Mouse (Mus musculus) kidney, postnatal 0 days (tissue): ENCODE results near the gene 1110059E24Rik. TPM values are rescaled to one million over a fixed set of nuclear protein-coding genes. Genes with fewer than 3 reads are reported as not detected.

Experiments
- ATAC-seq: fragments of 200-750 bp; cut with Nextera tagmentation; replicated peaks from 2 replicates; pipeline ENCODE4 v1.8.0; 2017; ENCODE audit warnings: low read depth, moderate number of reproducible peaks, moderate TSS enrichment, moderate library complexity; ENCODE audit not compliant: low FRiP score
- DNase-seq: peaks from one replicate; pipeline ENCODE4 v3.0.0-alpha.2; 2016; ENCODE audit warnings: low spot score
- H3K27ac ChIP-seq: fragments of 300-500 bp; sonication (generic); 2 replicates; pipeline ENCODE4 v1.5.1; 2014; ENCODE audit warnings: mild to moderate bottlenecking
- H3K27me3 ChIP-seq: fragments of 300-500 bp; sonication (generic); 2 replicates; pipeline ENCODE4 v1.6.1; 2014; ENCODE audit warnings: low read length, mixed read lengths; ENCODE audit not compliant: insufficient read depth
- H3K36me3 ChIP-seq: fragments of 300-500 bp; sonication (generic); 2 replicates; pipeline ENCODE4 v1.6.1; 2014; ENCODE audit warnings: low read length, mixed read lengths; ENCODE audit not compliant: insufficient read depth
- H3K4me1 ChIP-seq: fragments of 300-500 bp; sonication (generic); replicated peaks from 2 replicates; pipeline ENCODE4 v1.6.1; 2014; ENCODE audit warnings: antibody characterized with exemption, low read length, mixed read lengths; ENCODE audit not compliant: insufficient read depth
- H3K4me2 ChIP-seq: fragments of 300-500 bp; sonication (generic); 2 replicates; pipeline ENCODE4 v1.6.1; 2014; ENCODE audit warnings: mild to moderate bottlenecking, low read length, moderate library complexity, mixed read lengths
- H3K4me3 ChIP-seq: fragments of 300-500 bp; sonication (generic); replicated peaks from 2 replicates; pipeline ENCODE4 v1.5.1; 2014; ENCODE audit warnings: low read depth, low read length
- H3K9ac ChIP-seq: fragments of 300-500 bp; sonication (generic); 2 replicates; pipeline ENCODE4 v1.6.1; 2014; ENCODE audit warnings: low read depth, low read length
- H3K9me3 ChIP-seq: fragments of 300-500 bp; sonication (generic); replicated peaks from 2 replicates; pipeline ENCODE4 v1.6.1; 2016; ENCODE audit warnings: low read length, inconsistent platforms, mixed read lengths
- CTCF ChIP-seq: IDR thresholded peaks from 2 replicates; pipeline ENCODE4 v1.5.1; 2016; ENCODE audit warnings: antibody characterized with exemption, low read depth, mild to moderate bottlenecking, moderate library complexity
- WGBS: fragments of 180-500 bp; shearing (Covaris S2); extraction: QIAGEN DNeasy Blood & Tissue Kit; methylation state at CpG from one replicate; pipeline ENCODE4 v1.1.7; 2014; 5-methylcytosine and 5-hydroxymethylcytosine counted together
- polyA plus RNA-seq: library from polyadenylated mRNA; unstranded; fragments of >200 nt; fragmentation: Nextera tagmentation; extraction: Ambion mirVana; gene quantifications from 2 replicates; pipeline ENCODE4 v1.2.1, GENCODE M21; 2015

1110059E24Rik gene
- polyA plus RNA-seq, 1 experiment from 2014 or later = 59.0 TPM

DNA sequence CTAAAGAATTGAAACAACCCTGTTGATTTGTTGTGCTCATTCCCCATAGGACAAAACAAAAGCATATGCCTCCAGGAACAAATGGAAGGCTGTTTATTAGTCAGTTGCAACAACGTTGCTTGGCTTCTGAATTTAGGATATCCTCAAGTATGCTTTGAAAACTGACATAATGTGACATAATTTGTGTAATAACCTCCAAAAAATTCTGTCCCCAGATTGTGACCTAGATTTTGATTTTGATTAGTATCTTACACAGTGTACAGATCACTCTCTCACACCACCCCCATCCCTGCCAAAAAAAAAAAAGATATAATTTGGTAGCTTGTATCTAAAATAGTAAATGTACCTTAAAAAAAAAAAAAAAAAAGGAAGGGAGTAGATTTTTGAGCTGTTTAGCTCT lies 8.0 kb upstream of the 1110059E24Rik start:
- ATAC-seq (no peak), DNase-seq (no peak)
- Histone ChIP-seq H3K4me3 (no peak overlapping the region), H3K27ac (no peak overlapping the region), H3K4me1 (0 out of 2 replicates have a peak, but pooled peaks cover 4% of the 10 kb centered on the region), H3K9ac (no peak overlapping the region), H3K9me3 (no peaks in the 10 kb centered on the region), H3K4me2 (no peak overlapping the region), H3K27me3 (no peaks in the 10 kb centered on the region), H3K36me3 (no peaks in the 10 kb centered on the region)
- no peak for TF ChIP-seq CTCF
- 63% methylated on average over 1 of the region's 1 CpGs for WGBS

- Histone ChIP-seq H3K4me2 (peak overlapping the region; percentile 73), H3K27ac (no peak overlapping the region), H3K36me3 (no peaks in the 10 kb centered on the region), H3K4me3 (peak overlapping the region; percentile 88), H3K9me3 (no peaks in the 10 kb centered on the region), H3K27me3 (no peaks in the 10 kb centered on the region), H3K9ac (peak overlapping the region; percentile 97; the same call in 1 of the 2 replicates), H3K4me1 (peaks cover 6% of the 10 kb centered on the region)
- DNase-seq (no peak), ATAC-seq (no peak)
- WGBS = 47% methylated on average over 7 of the region's 7 CpGs
- TF ChIP-seq CTCF = no peak
These were observed 2.0 kb upstream of the 1110059E24Rik start for GRCm38 (mm10) chr19:21654788-21655187.

- no peaks in the 10 kb centered on the region for H3K9me3 ChIP-seq
- no peaks in the 10 kb centered on the region for H3K27me3 ChIP-seq
- H3K4me1 ChIP-seq = peaks cover 6% of the 10 kb centered on the region
- peak within 1 kb of the TSS; percentile 73 for H3K4me2 ChIP-seq
- peak within 1 kb of the TSS; percentile 88 for H3K4me3 ChIP-seq
- peak within 1 kb of the TSS; percentile 97 for H3K9ac ChIP-seq
- ATAC-seq (peak; percentile 40; the same call in 1 of the 2 replicates), DNase-seq (peak; percentile 55)
- peak within 1 kb of the TSS; percentile 99 for H3K27ac ChIP-seq
- WGBS = under 1% methylated on average over 82 of the region's 105 CpGs
- peak; percentile 38; the same call in 1 of the 2 replicates for TF ChIP-seq CTCF
- H3K36me3 ChIP-seq = no peaks in the 10 kb centered on the region
These were observed 601 bp upstream of the 1110059E24Rik start, which contains the start of gene Abhd17b for GRCm38 (mm10) chr19:21653172-21653981. Abhd17b (plus strand) TSS chr19:21653185.

GRCm38 (mm10) chr19:21651664-21652063 lies 1.1 kb downstream of the 1110059E24Rik start:
- Histone ChIP-seq H3K36me3 (no peaks in the 10 kb centered on the region), H3K4me2 (peak overlapping the region; percentile 68), H3K27ac (peak overlapping the region; percentile 99), H3K9me3 (no peaks in the 10 kb centered on the region), H3K4me1 (peaks cover 6% of the 10 kb centered on the region), H3K4me3 (peak overlapping the region; percentile 88), H3K27me3 (no peaks in the 10 kb centered on the region), H3K9ac (peak overlapping the region; percentile 97)
- no peak for TF ChIP-seq CTCF
- DNase-seq (no peak), ATAC-seq (no peak)
- WGBS = 31% methylated on average over 6 of the region's 6 CpGs

GRCm38 (mm10) chr19:21646142-21646541 lies 6.6 kb downstream of the 1110059E24Rik start:
- Histone ChIP-seq H3K27me3 (no peaks in the 10 kb centered on the region), H3K36me3 (no peaks in the 10 kb centered on the region), H3K4me2 (no peak overlapping the region), H3K27ac (no peak overlapping the region), H3K9me3 (no peaks in the 10 kb centered on the region), H3K4me3 (no peak overlapping the region), H3K4me1 (0 out of 2 replicates have a peak, but pooled peaks cover 3% of the 10 kb centered on the region), H3K9ac (no peak overlapping the region)
- TF ChIP-seq CTCF = no peak
- no peak for DNase-seq
- 0 out of 2 replicates have a peak, but pooled peaks have one; percentile 21 for ATAC-seq
- WGBS = 45% methylated on average over 6 of the region's 6 CpGs

DNA sequence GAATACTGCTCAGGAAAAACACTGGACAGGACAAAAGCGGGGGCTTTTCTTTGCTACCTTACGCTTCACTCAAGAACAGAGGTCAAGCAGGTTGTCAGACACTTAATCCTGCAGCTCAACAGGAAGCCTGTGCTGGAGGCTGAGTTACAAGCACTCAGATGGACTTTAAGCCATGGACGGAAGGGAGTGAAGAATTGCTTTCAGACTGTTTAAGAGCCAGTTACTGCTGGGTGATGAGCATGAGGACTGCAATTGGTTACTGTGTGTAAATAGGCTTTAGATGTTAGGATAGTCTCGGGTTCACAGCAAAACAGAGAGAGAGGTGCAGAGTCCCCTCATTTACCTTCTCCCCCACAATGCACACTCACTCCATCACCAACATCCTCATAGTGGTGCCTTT lies 7.5 kb downstream of the 1110059E24Rik start:
- no peak for TF ChIP-seq CTCF
- Histone ChIP-seq H3K36me3 (no peaks in the 10 kb centered on the region), H3K9ac (no peak overlapping the region), H3K4me2 (no peak overlapping the region), H3K27me3 (no peaks in the 10 kb centered on the region), H3K27ac (no peak overlapping the region), H3K4me1 (0 out of 2 replicates have a peak, but pooled peaks cover 3% of the 10 kb centered on the region), H3K9me3 (no peaks in the 10 kb centered on the region), H3K4me3 (no peak overlapping the region)
- ATAC-seq (0 out of 2 replicates have a peak, but pooled peaks have one; percentile 31), DNase-seq (peak; percentile 68)
- 42% methylated on average over 4 of the region's 4 CpGs for WGBS
